Mouse (Mus musculus) kidney, embryonic 16.5 days (tissue): ENCODE results near the gene Akt1. TPM values are rescaled to one million over a fixed set of nuclear protein-coding genes. Genes with fewer than 3 reads are reported as not detected.
A peak's percentile ranks its signal among the peaks of the same experiment; 100 is the strongest.

ENCODE experiments used
- ATAC-seq: fragments of 200-750 bp; cut with Nextera tagmentation; 2 replicates; pipeline ENCODE4 v1.8.0; 2017; ENCODE audit warnings: moderate TSS enrichment; ENCODE audit not compliant: low FRiP score, low TSS enrichment
- H3K27ac ChIP-seq: fragments of 300-500 bp; sonication (generic); 2 replicates; pipeline ENCODE4 v1.5.1; 2014; ENCODE audit warnings: low read length
- H3K27me3 ChIP-seq: fragments of 300-500 bp; sonication (generic); 2 replicates; pipeline ENCODE4 v1.6.1; 2014; ENCODE audit warnings: low read length, control low read depth, mixed read lengths; ENCODE audit not compliant: insufficient read depth
- H3K36me3 ChIP-seq: fragments of 300-500 bp; sonication (generic); 2 replicates; pipeline ENCODE4 v1.6.1; 2014; ENCODE audit warnings: low read length, control low read depth, mixed read lengths; ENCODE audit not compliant: insufficient read depth
- H3K4me1 ChIP-seq: fragments of 300-500 bp; sonication (generic); 2 replicates; pipeline ENCODE4 v1.6.1; 2014; ENCODE audit warnings: low read length, control low read depth, mixed read lengths; ENCODE audit not compliant: insufficient read depth
- H3K4me2 ChIP-seq: fragments of 300-500 bp; sonication (generic); replicated peaks from 2 replicates; pipeline ENCODE4 v1.6.1; 2014; ENCODE audit warnings: low read depth, low read length
- H3K4me3 ChIP-seq: fragments of 300-500 bp; sonication (generic); 2 replicates; pipeline ENCODE4 v1.5.1; 2014; ENCODE audit warnings: mild to moderate bottlenecking, low read length
- H3K9ac ChIP-seq: fragments of 300-500 bp; sonication (generic); replicated peaks from 2 replicates; pipeline ENCODE4 v1.6.1; 2014; ENCODE audit warnings: low read length
- H3K9me3 ChIP-seq: fragments of 300-500 bp; sonication (generic); 2 replicates; pipeline ENCODE4 v1.6.1; 2016; ENCODE audit warnings: low read length, control low read depth
- WGBS: fragments of 180-500 bp; shearing (Covaris S2); extraction: QIAGEN DNeasy Blood & Tissue Kit; methylation state at CpG from one replicate; pipeline ENCODE4 v1.1.7; 2014; 5-methylcytosine and 5-hydroxymethylcytosine counted together
- polyA plus RNA-seq: library from polyadenylated mRNA; unstranded; fragments of >200 nt; fragmentation: Nextera tagmentation; extraction: Ambion mirVana; gene quantifications from 2 replicates; pipeline ENCODE4 v1.2.1, GENCODE M21; 2015

The Akt1 gene
- polyA plus RNA-seq, 1 experiment from 2014 or later, result 49.5 TPM

- ATAC-seq, result peak; percentile 0; the same call in 1 of the 2 replicates
- peak overlapping the region; percentile 100 for H3K9ac ChIP-seq
- peak overlapping the region; percentile 99 for H3K4me3 ChIP-seq
- peaks cover 23% of the 10 kb centered on the region for H3K36me3 ChIP-seq
- H3K4me1 ChIP-seq, result peaks cover 75% of the 10 kb centered on the region
- no peaks in the 10 kb centered on the region for H3K9me3 ChIP-seq
- H3K27ac ChIP-seq, result peak overlapping the region; percentile 97
- 0 out of 2 replicates have a peak, but pooled peaks cover 4% of the 10 kb centered on the region for H3K27me3 ChIP-seq
- 0% methylated on average over 32 of the region's 68 CpGs for WGBS
- H3K4me2 ChIP-seq, result peak overlapping the region; percentile 72
Observed at GRCm38 (mm10) chr12:112673576-112674091, 1.1 kb downstream of the Akt1 start.

GRCm38 (mm10) chr12:112672744-112673575, 1.7 kb downstream of the Akt1 start:
- Histone ChIP-seq H3K27me3 (0 out of 2 replicates have a peak, but pooled peaks cover 4% of the 10 kb centered on the region), H3K4me2 (peak overlapping the region; percentile 72), H3K9ac (peak overlapping the region; percentile 100), H3K36me3 (peaks cover 29% of the 10 kb centered on the region), H3K27ac (peak overlapping the region; percentile 97), H3K4me3 (peak overlapping the region; percentile 99), H3K4me1 (peaks cover 76% of the 10 kb centered on the region), H3K9me3 (no peaks in the 10 kb centered on the region)
- whole genome bisulfite sequencing, result 3% methylated on average over 21 of the region's 21 CpGs
- ATAC-seq, result no peak

- ATAC-seq, result no peak
- peak overlapping the region; percentile 50; the same call in 1 of the 2 replicates for H3K27ac ChIP-seq
- H3K4me2 ChIP-seq, result peak overlapping the region; percentile 72
- H3K4me1 ChIP-seq, result peaks cover 72% of the 10 kb centered on the region
- no peaks in the 10 kb centered on the region for H3K9me3 ChIP-seq
- H3K27me3 ChIP-seq, result no peaks in the 10 kb centered on the region
- 73% methylated on average over 7 of the region's 7 CpGs for WGBS
- peak overlapping the region; percentile 100 for H3K9ac ChIP-seq
- peaks cover 36% of the 10 kb centered on the region for H3K36me3 ChIP-seq
- H3K4me3 ChIP-seq, result peak overlapping the region; percentile 99
Observed at GRCm38 (mm10) chr12:112671891-112672290, 2.8 kb downstream of the Akt1 start.

GRCm38 (mm10) chr12:112670718-112671393, 3.8 kb downstream of the Akt1 start:
- H3K4me1 ChIP-seq, result peaks cover 82% of the 10 kb centered on the region
- 39% methylated on average over 9 of the region's 9 CpGs for WGBS

GRCm38 (mm10) chr12:112667619-112668297, 6.9 kb downstream of the Akt1 start:
- Histone ChIP-seq H3K9me3 (no peaks in the 10 kb centered on the region), H3K27me3 (no peaks in the 10 kb centered on the region), H3K4me2 (no peak overlapping the region), H3K4me3 (no peak overlapping the region), H3K4me1 (peaks cover 91% of the 10 kb centered on the region), H3K27ac (no peak overlapping the region), H3K36me3 (peaks cover 43% of the 10 kb centered on the region), H3K9ac (no peak overlapping the region)
- WGBS, result 70% methylated on average over 10 of the region's 10 CpGs
- no peak for ATAC-seq

More at GRCm38 (mm10) chr12:112670718-112671393, 3.8 kb downstream of the Akt1 start:
- Histone ChIP-seq H3K27me3 (no peaks in the 10 kb centered on the region), H3K36me3 (peaks cover 36% of the 10 kb centered on the region), H3K4me2 (peak overlapping the region; percentile 72), H3K4me3 (no peak overlapping the region; the same call in 1 of the 2 replicates), H3K27ac (peak overlapping the region; percentile 29; the same call in 1 of the 2 replicates), H3K9ac (peak overlapping the region; percentile 49), H3K9me3 (no peaks in the 10 kb centered on the region)
- ATAC-seq, result 0 out of 2 replicates have a peak, but pooled peaks have one; percentile 10

GRCm38 (mm10) chr12:112665881-112666544, 8.7 kb downstream of the Akt1 start:
- H3K4me1 ChIP-seq, result peaks cover 88% of the 10 kb centered on the region
- H3K9me3 ChIP-seq, result no peaks in the 10 kb centered on the region
- no peak for ATAC-seq
- H3K4me3 ChIP-seq, result no peak overlapping the region
- no peaks in the 10 kb centered on the region for H3K27me3 ChIP-seq
- H3K9ac ChIP-seq, result no peak overlapping the region
- 85% methylated on average over 9 of the region's 9 CpGs for WGBS
- H3K27ac ChIP-seq, result peak overlapping the region; percentile 20; the same call in 1 of the 2 replicates
- peaks cover 55% of the 10 kb centered on the region for H3K36me3 ChIP-seq
- no peak overlapping the region for H3K4me2 ChIP-seq

GRCm38 (mm10) chr12:112665445-112665844, 9.2 kb downstream of the Akt1 start:
- H3K4me3 ChIP-seq, result no peak overlapping the region
- peak overlapping the region; percentile 20; the same call in 1 of the 2 replicates for H3K27ac ChIP-seq
- peaks cover 88% of the 10 kb centered on the region for H3K4me1 ChIP-seq
- 38% methylated on average over 18 of the region's 18 CpGs for WGBS
- H3K9me3 ChIP-seq, result no peaks in the 10 kb centered on the region
- no peak for ATAC-seq
- no peaks in the 10 kb centered on the region for H3K27me3 ChIP-seq
- peaks cover 49% of the 10 kb centered on the region for H3K36me3 ChIP-seq
- 0 out of 2 replicates have a peak overlapping the region, but pooled peaks have one; percentile 2 for H3K9ac ChIP-seq
- H3K4me2 ChIP-seq, result no peak overlapping the region

GRCm38 (mm10) chr12:112664656-112665055, 10.0 kb downstream of the Akt1 start:
- no peaks in the 10 kb centered on the region for H3K9me3 ChIP-seq
- peaks cover 85% of the 10 kb centered on the region for H3K4me1 ChIP-seq
- H3K27ac ChIP-seq, result no peak overlapping the region
- 46% methylated on average over 5 of the region's 5 CpGs for WGBS
- no peaks in the 10 kb centered on the region for H3K27me3 ChIP-seq
- H3K9ac ChIP-seq, result no peak overlapping the region
- no peak overlapping the region for H3K4me2 ChIP-seq
- no peak for ATAC-seq
- no peak overlapping the region for H3K4me3 ChIP-seq
- peaks cover 44% of the 10 kb centered on the region for H3K36me3 ChIP-seq

GRCm38 (mm10) chr12:112664124-112664523, 10.6 kb downstream of the Akt1 start:
- Histone ChIP-seq H3K27ac (no peak overlapping the region), H3K4me2 (no peak overlapping the region), H3K4me1 (peaks cover 80% of the 10 kb centered on the region), H3K4me3 (no peak overlapping the region), H3K9me3 (no peaks in the 10 kb centered on the region), H3K27me3 (no peaks in the 10 kb centered on the region), H3K9ac (no peak overlapping the region), H3K36me3 (peaks cover 46% of the 10 kb centered on the region)
- WGBS, result 58% methylated on average over 2 of the region's 2 CpGs
- ATAC-seq, result no peak
